Mouse (Mus musculus): ENCODE results near the gene Tmod1. TPM values are rescaled to one million over a fixed set of nuclear protein-coding genes. Genes with fewer than 3 reads are reported as not detected.

Tmod1 gene
- polyA plus RNA-seq, 1 experiment from 2014 or later: 203 TPM

DNA sequence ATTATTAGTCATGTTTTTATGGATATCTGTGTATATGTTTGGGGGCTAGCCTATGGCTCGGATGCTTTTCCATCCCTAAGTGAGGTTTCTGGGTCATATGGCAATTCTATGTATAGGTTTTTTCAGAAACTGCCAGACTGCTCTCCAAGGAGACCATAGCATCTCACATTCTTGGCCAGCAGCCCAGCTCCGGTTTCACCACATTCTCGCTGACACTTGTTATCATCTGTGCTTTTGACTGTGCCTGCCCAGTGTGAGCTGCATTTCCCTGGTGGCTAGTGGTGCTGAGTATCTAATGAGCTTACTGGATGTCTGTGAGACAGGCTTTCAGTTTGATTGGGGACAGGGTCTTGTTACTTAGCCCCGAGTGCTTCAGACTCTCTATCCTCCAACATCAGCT is 35.0 kb downstream of the Tmod1 start:
- Histone ChIP-seq H3K9ac (ENCODE audit: low read depth, low read length) (no peak overlapping the region), H3K4me3 (ENCODE audit: low read depth, low read length) (no peak overlapping the region), H3K4me2 (no peak overlapping the region), H3K27me3 (ENCODE audit: control insufficient read depth, insufficient read depth, low read length) (no peaks in the 10 kb centered on the region), H3K36me3 (ENCODE audit: control insufficient read depth, insufficient read depth, low read length) (no peaks in the 10 kb centered on the region), H3K9me3 (replicated peaks; ENCODE audit: control insufficient read depth, low read length) (no peaks in the 10 kb centered on the region), H3K4me1 (ENCODE audit: control insufficient read depth, insufficient read depth, low read length) (peaks cover 24% of the 10 kb centered on the region), H3K27ac (ENCODE audit: low read depth, low read length) (peak overlapping the region; percentile 57)
- WGBS (ENCODE audit: insufficient replicate concordance): 16% methylated on average over 4 of the region's 4 CpGs
- ATAC-seq (replicated peaks; ENCODE audit: insufficient number of reproducible peaks, low FRiP score, low TSS enrichment): peak; percentile 64; the same call in 1 of the 2 replicates

- H3K36me3 ChIP-seq (ENCODE audit: control insufficient read depth, insufficient read depth, low read length): peaks cover 9% of the 10 kb centered on the region
- H3K27ac ChIP-seq (ENCODE audit: low read depth, low read length): no peak overlapping the region
- no peaks in the 10 kb centered on the region for H3K9me3 ChIP-seq (replicated peaks; ENCODE audit: control insufficient read depth, low read length)
- no peak for ATAC-seq (replicated peaks; ENCODE audit: insufficient number of reproducible peaks, low FRiP score, low TSS enrichment)
- H3K4me2 ChIP-seq: no peak overlapping the region
- H3K4me3 ChIP-seq (ENCODE audit: low read depth, low read length): no peak overlapping the region
- H3K27me3 ChIP-seq (ENCODE audit: control insufficient read depth, insufficient read depth, low read length): no peaks in the 10 kb centered on the region
- H3K9ac ChIP-seq (ENCODE audit: low read depth, low read length): no peak overlapping the region
- 87% methylated on average over 3 of the region's 3 CpGs for WGBS (ENCODE audit: insufficient replicate concordance)
- peaks cover 24% of the 10 kb centered on the region for H3K4me1 ChIP-seq (ENCODE audit: control insufficient read depth, insufficient read depth, low read length)
Observed at GRCm38 (mm10) chr4:46075664-46076063, 36.9 kb downstream of the Tmod1 start.

DNA sequence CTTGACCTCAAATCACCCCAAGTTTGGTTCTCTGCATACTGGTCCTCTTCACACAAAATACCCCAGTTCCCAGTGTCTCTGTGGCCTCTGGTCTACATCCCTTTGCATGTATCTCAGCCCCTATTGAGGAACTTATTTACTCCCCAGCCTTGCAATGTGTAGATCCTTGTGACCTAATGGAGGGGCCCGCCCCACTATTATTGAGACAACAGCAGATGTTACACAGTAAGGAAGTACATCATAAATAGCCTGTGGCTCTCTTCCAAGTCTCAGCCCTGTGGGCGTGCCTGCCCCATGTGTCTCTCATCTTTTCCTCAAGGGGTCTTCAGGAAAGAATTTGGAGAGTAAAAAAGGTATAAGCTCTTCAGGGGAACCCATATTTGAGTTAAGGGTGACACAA is 38.2 kb downstream of the Tmod1 start:
- Histone ChIP-seq H3K9ac (ENCODE audit: low read depth, low read length) (no peak overlapping the region), H3K4me3 (ENCODE audit: low read depth, low read length) (no peak overlapping the region), H3K36me3 (ENCODE audit: control insufficient read depth, insufficient read depth, low read length) (peaks cover 9% of the 10 kb centered on the region), H3K4me1 (ENCODE audit: control insufficient read depth, insufficient read depth, low read length) (peaks cover 24% of the 10 kb centered on the region), H3K4me2 (no peak overlapping the region), H3K9me3 (replicated peaks; ENCODE audit: control insufficient read depth, low read length) (no peaks in the 10 kb centered on the region), H3K27me3 (ENCODE audit: control insufficient read depth, insufficient read depth, low read length) (no peaks in the 10 kb centered on the region), H3K27ac (ENCODE audit: low read depth, low read length) (no peak overlapping the region)
- no peak for ATAC-seq (replicated peaks; ENCODE audit: insufficient number of reproducible peaks, low FRiP score, low TSS enrichment)
- WGBS (ENCODE audit: insufficient replicate concordance): 74% methylated on average over 2 of the region's 2 CpGs

DNA sequence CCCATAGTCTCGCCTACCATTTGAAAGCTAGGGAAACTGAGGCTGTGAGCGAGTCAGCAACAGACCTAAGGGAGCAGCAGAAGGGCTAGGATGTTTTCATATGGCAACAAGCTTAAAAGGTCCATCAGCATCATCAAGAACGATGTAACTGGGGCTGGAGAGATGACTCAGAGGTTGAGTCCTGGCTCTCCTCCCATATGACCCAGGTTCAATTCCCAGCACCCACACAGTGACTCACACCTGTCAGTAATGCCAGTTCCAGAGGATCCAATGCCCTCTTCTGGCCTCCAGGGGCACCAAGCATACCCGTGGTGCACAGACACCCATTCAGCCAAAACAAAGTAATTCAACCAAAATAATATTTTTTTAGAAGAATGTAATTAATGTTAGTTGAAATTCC is 41.5 kb downstream of the Tmod1 start:
- 87% methylated on average over 4 of the region's 4 CpGs for whole genome bisulfite sequencing (ENCODE audit: insufficient replicate concordance)
- Histone ChIP-seq H3K4me3 (ENCODE audit: low read depth, low read length) (no peak overlapping the region), H3K4me2 (no peak overlapping the region), H3K4me1 (ENCODE audit: control insufficient read depth, insufficient read depth, low read length) (peaks cover 4% of the 10 kb centered on the region), H3K27ac (ENCODE audit: low read depth, low read length) (no peak overlapping the region), H3K9me3 (replicated peaks; ENCODE audit: control insufficient read depth, low read length) (no peaks in the 10 kb centered on the region), H3K9ac (ENCODE audit: low read depth, low read length) (no peak overlapping the region), H3K27me3 (ENCODE audit: control insufficient read depth, insufficient read depth, low read length) (no peaks in the 10 kb centered on the region), H3K36me3 (ENCODE audit: control insufficient read depth, insufficient read depth, low read length) (peaks cover 18% of the 10 kb centered on the region)
- no peak for ATAC-seq (replicated peaks; ENCODE audit: insufficient number of reproducible peaks, low FRiP score, low TSS enrichment)

- 82% methylated on average over 11 of the region's 11 CpGs for WGBS (ENCODE audit: insufficient replicate concordance)
- Histone ChIP-seq H3K27me3 (ENCODE audit: control insufficient read depth, insufficient read depth, low read length) (no peaks in the 10 kb centered on the region), H3K9me3 (replicated peaks; ENCODE audit: control insufficient read depth, low read length) (no peaks in the 10 kb centered on the region), H3K9ac (ENCODE audit: low read depth, low read length) (no peak overlapping the region), H3K4me1 (ENCODE audit: control insufficient read depth, insufficient read depth, low read length) (peaks cover 7% of the 10 kb centered on the region), H3K27ac (ENCODE audit: low read depth, low read length) (no peak overlapping the region), H3K36me3 (ENCODE audit: control insufficient read depth, insufficient read depth, low read length) (peaks cover 21% of the 10 kb centered on the region), H3K4me2 (no peak overlapping the region), H3K4me3 (ENCODE audit: low read depth, low read length) (no peak overlapping the region)
- no peak for ATAC-seq (replicated peaks; ENCODE audit: insufficient number of reproducible peaks, low FRiP score, low TSS enrichment)
Observed at GRCm38 (mm10) chr4:46082555-46082954, 43.8 kb downstream of the Tmod1 start.

DNA sequence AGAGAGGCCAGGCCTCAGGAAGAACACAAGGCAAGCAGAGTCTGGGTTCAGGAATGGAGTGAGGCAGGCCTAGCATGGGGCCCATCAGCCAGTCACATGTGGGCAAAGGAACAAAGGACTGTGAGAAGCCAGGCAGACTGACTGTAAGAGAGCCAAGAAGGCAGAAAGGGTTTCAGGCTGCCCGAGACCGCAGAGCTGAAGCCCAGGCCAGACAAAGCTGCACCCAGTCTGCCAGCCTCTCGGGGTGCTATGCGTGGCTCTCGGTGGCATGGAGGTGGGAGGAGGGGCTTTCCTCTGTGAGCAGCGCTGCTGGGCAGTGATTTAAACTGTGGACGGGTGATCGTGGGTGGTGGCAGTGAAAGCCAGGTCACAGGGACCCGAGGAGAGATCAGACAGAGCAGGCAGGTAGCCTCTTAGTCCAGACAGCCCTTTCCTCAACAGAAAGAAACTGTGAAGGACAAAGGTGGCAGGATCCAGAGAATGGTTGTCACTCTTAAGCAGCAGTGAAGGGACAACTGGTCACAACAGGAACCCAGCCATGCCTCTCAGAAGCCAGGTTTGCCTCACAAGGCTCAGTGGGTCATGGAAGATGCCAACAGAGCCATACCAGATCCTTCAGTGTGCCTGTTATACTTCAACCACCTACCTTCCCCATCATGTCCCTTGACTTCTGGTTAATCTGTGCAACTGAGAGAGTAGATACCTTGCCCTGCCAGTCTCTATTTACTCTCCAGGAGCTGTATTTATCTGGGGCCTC is 45.9 kb downstream of the Tmod1 start:
- Histone ChIP-seq H3K4me3 (ENCODE audit: low read depth, low read length) (no peak overlapping the region), H3K9me3 (replicated peaks; ENCODE audit: control insufficient read depth, low read length) (no peaks in the 10 kb centered on the region), H3K27ac (ENCODE audit: low read depth, low read length) (0 out of 2 replicates have a peak overlapping the region, but pooled peaks have one; percentile 6), H3K36me3 (ENCODE audit: control insufficient read depth, insufficient read depth, low read length) (peaks cover 18% of the 10 kb centered on the region), H3K27me3 (ENCODE audit: control insufficient read depth, insufficient read depth, low read length) (no peaks in the 10 kb centered on the region), H3K4me1 (ENCODE audit: control insufficient read depth, insufficient read depth, low read length) (peaks cover 7% of the 10 kb centered on the region), H3K4me2 (no peak overlapping the region), H3K9ac (ENCODE audit: low read depth, low read length) (no peak overlapping the region)
- WGBS (ENCODE audit: insufficient replicate concordance): 71% methylated on average over 9 of the region's 9 CpGs
- no peak for ATAC-seq (replicated peaks; ENCODE audit: insufficient number of reproducible peaks, low FRiP score, low TSS enrichment)

DNA sequence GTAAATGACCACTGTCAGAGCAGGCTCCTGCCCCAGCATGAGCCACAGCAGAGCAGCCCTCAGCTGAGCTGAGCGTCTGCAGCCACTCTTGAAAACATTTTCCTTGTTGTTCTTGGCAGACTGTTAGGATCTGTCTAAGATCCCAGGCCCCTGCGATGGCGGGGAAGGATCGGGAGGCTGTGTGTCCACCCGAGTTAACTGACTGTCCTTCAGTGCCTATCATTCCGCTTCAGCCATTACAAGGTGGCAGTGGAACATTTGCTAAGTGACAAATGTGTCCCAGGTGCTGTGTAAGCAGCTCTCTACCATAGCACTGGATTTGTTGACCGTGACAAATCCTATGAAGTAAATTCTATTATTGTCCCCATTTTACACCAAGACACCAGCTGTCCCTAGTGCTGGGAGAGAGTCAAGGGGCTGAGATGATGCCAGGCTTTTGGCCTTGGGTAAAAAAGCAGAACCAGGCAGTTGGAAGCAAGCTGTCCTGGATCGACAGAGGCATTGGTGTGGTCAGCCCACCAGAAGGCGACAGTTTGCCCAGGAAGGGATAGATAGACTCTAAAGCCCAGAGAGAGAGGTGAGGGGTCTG is 46.6 kb downstream of the Tmod1 start:
- no peak overlapping the region for H3K9ac ChIP-seq (ENCODE audit: low read depth, low read length)
- no peak overlapping the region; the same call in 1 of the 2 replicates for H3K27ac ChIP-seq (ENCODE audit: low read depth, low read length)
- peaks cover 15% of the 10 kb centered on the region for H3K36me3 ChIP-seq (ENCODE audit: control insufficient read depth, insufficient read depth, low read length)
- no peaks in the 10 kb centered on the region for H3K9me3 ChIP-seq (replicated peaks; ENCODE audit: control insufficient read depth, low read length)
- ATAC-seq (replicated peaks; ENCODE audit: insufficient number of reproducible peaks, low FRiP score, low TSS enrichment): no peak
- peaks cover 7% of the 10 kb centered on the region for H3K4me1 ChIP-seq (ENCODE audit: control insufficient read depth, insufficient read depth, low read length)
- H3K4me2 ChIP-seq: no peak overlapping the region
- H3K4me3 ChIP-seq (ENCODE audit: low read depth, low read length): no peak overlapping the region
- WGBS (ENCODE audit: insufficient replicate concordance): 63% methylated on average over 9 of the region's 9 CpGs
- H3K27me3 ChIP-seq (ENCODE audit: control insufficient read depth, insufficient read depth, low read length): no peaks in the 10 kb centered on the region

DNA sequence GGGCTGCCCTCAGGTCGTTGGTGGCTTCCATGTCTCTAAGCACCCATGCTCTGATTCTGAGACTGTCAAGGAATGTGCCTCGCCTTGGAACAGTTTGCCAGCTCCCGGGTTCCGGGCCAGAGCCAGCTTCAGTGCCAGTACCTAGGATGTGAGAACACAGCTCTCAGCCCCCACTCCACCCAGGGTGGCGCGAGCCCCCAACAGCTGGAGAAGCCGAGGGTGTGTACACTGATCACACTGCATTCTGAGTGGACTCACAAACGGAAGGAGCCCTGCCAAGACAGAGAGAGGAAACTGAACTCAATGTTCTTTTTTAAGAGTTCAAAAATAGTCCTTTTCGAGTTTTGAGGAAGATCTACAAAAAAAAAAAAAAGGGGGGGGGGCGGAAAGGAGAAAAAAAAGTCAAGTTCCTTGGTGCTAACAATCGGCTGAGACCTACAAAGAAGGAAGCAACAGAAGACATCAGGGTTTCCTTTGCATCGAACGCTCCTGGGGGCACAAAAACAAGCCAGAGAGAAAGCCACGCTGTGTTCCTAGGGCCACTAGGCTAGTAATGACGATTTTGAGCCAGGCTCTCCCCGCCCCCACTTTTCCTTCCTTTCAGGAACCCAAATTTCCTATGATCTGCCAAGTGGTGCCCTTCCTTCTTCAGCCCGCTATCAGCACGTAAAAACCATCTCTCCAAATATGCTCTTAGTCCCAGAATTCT is 48.1 kb downstream of the Tmod1 start:
- H3K9ac ChIP-seq (ENCODE audit: low read depth, low read length): no peak overlapping the region

More for the DNA sequence above, 48.1 kb downstream of the Tmod1 start:
- Histone ChIP-seq H3K27me3 (ENCODE audit: control insufficient read depth, insufficient read depth, low read length) (no peaks in the 10 kb centered on the region), H3K9me3 (replicated peaks; ENCODE audit: control insufficient read depth, low read length) (no peaks in the 10 kb centered on the region), H3K36me3 (ENCODE audit: control insufficient read depth, insufficient read depth, low read length) (peaks cover 17% of the 10 kb centered on the region), H3K27ac (ENCODE audit: low read depth, low read length) (peak overlapping the region; percentile 30; the same call in 1 of the 2 replicates), H3K4me1 (ENCODE audit: control insufficient read depth, insufficient read depth, low read length) (peaks cover 7% of the 10 kb centered on the region), H3K4me3 (ENCODE audit: low read depth, low read length) (no peak overlapping the region), H3K4me2 (no peak overlapping the region)
- WGBS (ENCODE audit: insufficient replicate concordance): 79% methylated on average over 17 of the region's 18 CpGs
- no peak for ATAC-seq (replicated peaks; ENCODE audit: insufficient number of reproducible peaks, low FRiP score, low TSS enrichment)

Measured in heart, embryonic 11.5 days (tissue).